Mouse (Mus musculus) kidney, embryonic 14.5 days (tissue): ENCODE results near the gene Tspan2. TPM values are rescaled to one million over a fixed set of nuclear protein-coding genes. Genes with fewer than 3 reads are reported as not detected.

ENCODE experiments used
- ATAC-seq: fragments of 200-750 bp; cut with Nextera tagmentation; 2 replicates; pipeline ENCODE4 v1.8.0; 2017; ENCODE audit warnings: moderate number of reproducible peaks, mild to moderate bottlenecking, moderate TSS enrichment, moderate library complexity; ENCODE audit not compliant: low FRiP score, low TSS enrichment
- H3K27ac ChIP-seq: fragments of 300-500 bp; sonication (generic); 2 replicates; pipeline ENCODE4 v1.5.1; 2014; ENCODE audit warnings: low read depth, mild to moderate bottlenecking, low read length, moderate library complexity, mixed read lengths
- H3K27me3 ChIP-seq: fragments of 300-500 bp; sonication (generic); 2 replicates; pipeline ENCODE4 v1.6.1; 2014; ENCODE audit warnings: mild to moderate bottlenecking, low read length; ENCODE audit not compliant: control insufficient read depth, insufficient read depth
- H3K36me3 ChIP-seq: fragments of 300-500 bp; sonication (generic); 2 replicates; pipeline ENCODE4 v1.6.1; 2014; ENCODE audit warnings: low read length, mixed read lengths; ENCODE audit not compliant: control insufficient read depth, insufficient read depth
- H3K4me1 ChIP-seq: fragments of 300-500 bp; sonication (generic); 2 replicates; pipeline ENCODE4 v1.6.1; 2014; ENCODE audit warnings: low read length, mixed read lengths; ENCODE audit not compliant: control insufficient read depth, insufficient read depth
- H3K4me2 ChIP-seq: fragments of 300-500 bp; sonication (generic); replicated peaks from 2 replicates; pipeline ENCODE4 v1.6.1; 2014; ENCODE audit warnings: low read depth, mild to moderate bottlenecking, low read length
- H3K4me3 ChIP-seq: fragments of 300-500 bp; sonication (generic); 2 replicates; pipeline ENCODE4 v1.5.1; 2014; ENCODE audit warnings: mild to moderate bottlenecking, low read length
- H3K9ac ChIP-seq: fragments of 300-500 bp; sonication (generic); 2 replicates; pipeline ENCODE4 v1.6.1; 2014; ENCODE audit warnings: low read depth, mild to moderate bottlenecking, low read length, moderate library complexity
- H3K9me3 ChIP-seq: fragments of 300-500 bp; sonication (generic); 2 replicates; pipeline ENCODE4 v1.6.1; 2016; ENCODE audit warnings: low read length; ENCODE audit not compliant: control insufficient read depth
- WGBS: fragments of 180-500 bp; shearing (Covaris S2); extraction: QIAGEN DNeasy Blood & Tissue Kit; methylation state at CpG from one replicate; pipeline ENCODE4 v1.1.7; 2014; 5-methylcytosine and 5-hydroxymethylcytosine counted together
- polyA plus RNA-seq: library from polyadenylated mRNA; unstranded; fragments of >200 nt; fragmentation: Nextera tagmentation; extraction: Ambion mirVana; gene quantifications from 2 replicates; pipeline ENCODE4 v1.2.1, GENCODE M21; 2014

Gene Tspan2
- polyA plus RNA-seq, 1 experiment from 2014 or later: 8.6 TPM

DNA sequence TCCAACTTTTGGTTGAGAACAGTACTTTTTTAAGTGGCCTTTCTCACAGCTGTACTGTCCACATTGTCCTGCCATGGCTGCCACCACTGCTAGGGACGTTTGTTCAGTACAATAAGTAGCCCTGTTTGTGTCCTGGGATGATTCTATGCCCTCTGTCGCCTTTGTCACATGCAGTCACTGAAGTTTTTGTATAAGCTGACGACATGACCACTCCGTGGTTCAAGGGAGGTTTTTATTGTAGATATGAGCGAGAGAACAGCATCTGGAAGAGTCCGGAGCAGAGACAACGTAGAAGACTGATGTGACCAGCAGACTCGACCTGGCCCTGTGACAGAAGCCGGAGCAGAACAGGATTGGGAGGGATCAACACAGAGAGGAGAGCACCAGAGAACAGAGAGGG is 25.7 kb upstream of the Tspan2 start:
- H3K9me3 ChIP-seq: no peaks in the 10 kb centered on the region
- no peak overlapping the region for H3K4me3 ChIP-seq
- WGBS: 73% methylated on average over 9 of the region's 9 CpGs
- H3K4me1 ChIP-seq: no peaks in the 10 kb centered on the region
- H3K4me2 ChIP-seq: no peak overlapping the region
- no peaks in the 10 kb centered on the region for H3K27me3 ChIP-seq
- no peaks in the 10 kb centered on the region for H3K36me3 ChIP-seq
- no peak overlapping the region for H3K27ac ChIP-seq
- no peak overlapping the region for H3K9ac ChIP-seq
- no peak for ATAC-seq

DNA sequence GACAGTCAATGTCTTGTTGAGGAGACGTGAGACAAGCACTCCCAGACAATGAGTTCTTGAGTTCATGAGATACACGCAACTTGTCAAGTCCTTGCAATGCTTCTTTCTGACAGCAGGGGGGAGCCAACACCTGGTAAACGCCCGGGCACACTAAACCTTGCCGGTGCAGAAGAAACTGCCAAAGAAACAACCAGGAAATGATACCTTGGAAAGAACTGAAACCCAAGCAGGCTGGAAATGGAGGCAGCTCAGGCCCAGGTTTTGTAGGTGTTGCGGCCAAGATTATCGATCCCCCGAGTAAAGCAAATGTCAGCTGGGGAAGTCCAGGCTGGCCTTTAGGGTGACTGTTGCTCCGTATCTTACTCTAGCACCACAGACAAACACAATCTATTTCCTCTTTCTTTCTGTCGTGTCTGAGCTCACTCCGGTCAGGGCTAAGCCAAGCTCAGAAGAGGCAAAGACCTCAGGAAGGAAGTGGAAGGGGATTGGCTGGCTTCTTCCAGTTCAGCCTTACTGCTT is 19.2 kb upstream of the Tspan2 start:
- peak overlapping the region; percentile 36 for H3K4me2 ChIP-seq
- peak; percentile 80 for ATAC-seq
- no peaks in the 10 kb centered on the region for H3K27me3 ChIP-seq
- H3K36me3 ChIP-seq: no peaks in the 10 kb centered on the region
- 28% methylated on average over 11 of the region's 11 CpGs for WGBS
- no peak overlapping the region for H3K27ac ChIP-seq
- H3K4me3 ChIP-seq: no peak overlapping the region
- no peaks in the 10 kb centered on the region for H3K9me3 ChIP-seq
- no peaks in the 10 kb centered on the region for H3K4me1 ChIP-seq
- no peak overlapping the region for H3K9ac ChIP-seq

DNA sequence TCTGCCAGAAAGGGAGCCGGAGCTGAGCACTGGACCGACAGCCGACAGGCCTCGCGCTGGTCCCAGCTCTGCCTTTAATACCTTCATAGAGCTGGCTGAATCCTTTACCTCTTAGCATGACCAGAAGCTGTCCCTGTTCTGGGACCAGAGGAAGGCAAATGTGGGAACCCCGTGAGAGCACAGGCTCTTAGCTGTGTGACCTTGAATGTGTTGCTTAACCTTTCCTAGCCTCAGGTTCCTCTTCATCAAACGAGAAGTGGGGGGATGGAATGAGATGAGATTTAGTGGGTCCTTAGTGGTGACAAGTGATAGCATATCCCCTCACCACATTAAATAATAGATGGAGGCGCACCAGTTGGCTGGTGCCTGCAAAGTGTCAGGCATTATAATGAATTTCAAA is 18.5 kb upstream of the Tspan2 start:
- 83% methylated on average over 8 of the region's 8 CpGs for WGBS
- no peak overlapping the region for H3K27ac ChIP-seq
- no peaks in the 10 kb centered on the region for H3K4me1 ChIP-seq
- no peaks in the 10 kb centered on the region for H3K27me3 ChIP-seq
- no peaks in the 10 kb centered on the region for H3K36me3 ChIP-seq
- H3K9me3 ChIP-seq: no peaks in the 10 kb centered on the region
- no peak overlapping the region for H3K4me2 ChIP-seq
- no peak for ATAC-seq
- no peak overlapping the region for H3K9ac ChIP-seq
- H3K4me3 ChIP-seq: no peak overlapping the region

DNA sequence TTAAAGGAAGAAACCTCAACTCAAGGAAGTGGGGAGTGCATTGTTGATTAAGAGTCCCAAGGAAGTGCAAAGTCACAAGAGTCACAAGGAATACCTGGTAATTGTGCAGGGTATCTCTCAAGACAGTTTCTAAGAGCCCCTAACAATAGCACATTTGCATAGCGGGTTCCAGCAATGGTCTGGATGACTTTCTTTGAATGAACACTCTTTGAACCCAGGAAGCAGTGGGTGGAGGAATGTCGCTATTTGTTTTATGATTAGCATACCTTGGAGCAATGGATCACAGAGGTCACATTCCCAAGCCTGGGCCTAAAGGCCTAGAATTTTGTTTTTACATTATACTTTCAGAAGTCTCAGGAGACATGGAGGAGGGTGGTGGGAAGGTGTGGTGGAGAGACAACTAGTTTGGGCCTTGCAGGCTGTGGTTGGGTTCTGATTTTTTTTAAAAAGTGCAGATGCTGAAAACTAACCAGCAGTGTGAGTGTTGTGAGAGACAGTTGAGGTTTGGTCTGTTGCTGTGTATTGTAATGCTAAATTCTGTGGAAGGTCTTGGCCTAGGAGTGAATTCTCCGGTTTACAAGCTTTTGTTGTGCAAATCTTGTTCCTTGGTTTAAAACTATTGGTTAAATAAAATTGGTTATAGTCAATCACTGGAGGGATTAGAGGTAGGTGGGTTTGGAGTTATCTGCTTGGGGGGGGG is 16.6 kb upstream of the Tspan2 start:
- Histone ChIP-seq H3K27ac (no peak overlapping the region), H3K9me3 (no peaks in the 10 kb centered on the region), H3K4me3 (no peak overlapping the region), H3K4me2 (no peak overlapping the region), H3K27me3 (no peaks in the 10 kb centered on the region), H3K4me1 (no peaks in the 10 kb centered on the region), H3K9ac (no peak overlapping the region), H3K36me3 (no peaks in the 10 kb centered on the region)
- ATAC-seq: no peak
- 81% methylated on average over 3 of the region's 3 CpGs for WGBS

DNA sequence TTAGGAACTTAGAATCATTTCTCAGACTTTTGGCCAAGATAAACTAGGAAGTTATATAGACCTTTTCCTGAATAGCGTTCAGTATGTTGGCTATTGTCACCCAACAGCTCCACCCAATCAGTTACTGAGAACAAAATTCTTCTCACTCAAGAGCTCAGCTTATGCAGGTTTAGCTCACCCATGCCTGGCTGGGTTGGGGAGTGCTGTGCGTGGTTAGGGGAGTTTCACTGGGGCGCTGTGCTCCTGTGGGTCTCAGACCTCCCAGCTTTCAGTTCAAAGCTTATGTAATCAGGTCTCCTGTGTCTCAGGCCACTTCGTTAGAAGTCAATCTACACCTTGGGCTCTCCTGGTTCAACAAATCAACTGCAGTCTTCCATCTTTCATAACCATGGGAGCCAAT is 11.2 kb upstream of the Tspan2 start:
- Histone ChIP-seq H3K9me3 (no peaks in the 10 kb centered on the region), H3K36me3 (no peaks in the 10 kb centered on the region), H3K4me2 (no peak overlapping the region), H3K9ac (no peak overlapping the region), H3K4me3 (no peak overlapping the region), H3K27ac (no peak overlapping the region), H3K4me1 (0 out of 2 replicates have a peak, but pooled peaks cover 5% of the 10 kb centered on the region), H3K27me3 (no peaks in the 10 kb centered on the region)
- 66% methylated on average over 4 of the region's 4 CpGs for WGBS
- ATAC-seq: no peak

DNA sequence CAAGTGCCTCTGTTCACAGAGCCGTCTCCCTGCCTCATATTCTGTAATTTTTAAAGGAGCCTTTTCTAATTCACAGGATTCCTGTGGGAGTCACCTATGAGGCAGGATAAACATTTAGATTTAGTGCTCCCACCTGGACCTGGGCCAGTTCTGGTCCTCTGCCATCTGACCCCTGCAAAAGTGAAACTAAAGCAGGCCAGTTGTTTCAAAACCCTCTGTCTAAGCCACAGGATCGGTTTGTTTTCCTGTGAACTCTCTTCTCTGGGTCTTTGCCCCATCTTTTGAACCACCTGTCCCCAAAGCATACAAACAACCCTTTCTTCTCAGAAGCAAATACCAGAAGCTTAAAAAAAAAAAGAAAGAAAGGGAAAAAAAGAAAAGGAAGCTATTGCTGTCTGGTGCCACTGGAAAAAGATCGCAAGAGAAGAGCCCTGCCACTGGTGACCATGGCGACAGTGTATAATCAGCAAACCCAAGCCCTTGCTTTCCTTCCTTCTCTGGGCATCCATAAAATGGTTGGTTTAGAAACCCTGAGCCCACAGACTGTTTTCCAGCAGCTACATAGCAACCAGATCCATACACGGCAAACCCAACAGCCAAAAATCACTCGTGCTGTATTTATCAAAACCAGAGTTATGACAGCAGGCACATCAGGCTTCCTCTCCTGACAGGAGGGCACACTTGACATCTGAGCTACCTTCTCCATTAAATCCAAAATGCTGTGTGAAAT is 10.3 kb upstream of the Tspan2 start:
- H3K9ac ChIP-seq: no peak overlapping the region

DNA sequence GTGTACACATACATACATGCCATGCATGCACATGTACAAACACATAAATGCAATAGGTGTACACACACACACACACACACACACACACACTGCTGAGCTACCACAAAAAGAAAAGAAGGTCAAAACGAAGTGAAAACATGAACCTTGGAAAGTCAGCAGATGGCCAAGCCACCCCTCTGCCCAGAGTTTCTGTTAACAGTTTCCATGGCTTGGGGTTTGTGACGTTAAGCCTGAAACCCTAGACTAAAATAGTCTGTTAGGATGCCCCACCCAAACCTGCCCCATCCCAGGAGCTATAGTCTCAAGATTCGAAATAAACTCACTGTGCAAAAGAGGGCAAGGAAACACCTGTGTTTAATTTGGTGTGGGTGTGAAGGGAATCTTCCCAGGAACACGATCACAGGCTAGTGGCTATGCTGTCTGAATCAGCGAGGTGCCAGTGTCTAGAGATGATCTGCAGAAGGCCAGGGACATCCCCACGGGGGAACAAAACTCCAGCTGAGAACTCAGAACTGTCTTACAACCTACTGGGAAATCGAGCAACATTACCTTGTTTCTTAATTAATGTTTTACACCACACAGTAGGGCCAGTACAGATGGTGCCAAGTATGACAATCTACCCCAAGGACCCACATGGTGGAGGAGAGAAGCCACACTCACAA is 9.4 kb upstream of the Tspan2 start:
- no peak for ATAC-seq
- no peaks in the 10 kb centered on the region for H3K9me3 ChIP-seq
- no peaks in the 10 kb centered on the region for H3K36me3 ChIP-seq
- no peaks in the 10 kb centered on the region for H3K27me3 ChIP-seq
- no peak overlapping the region for H3K27ac ChIP-seq
- H3K4me1 ChIP-seq: 0 out of 2 replicates have a peak, but pooled peaks cover 5% of the 10 kb centered on the region
- 69% methylated on average over 7 of the region's 7 CpGs for WGBS
- no peak overlapping the region for H3K9ac ChIP-seq
- no peak overlapping the region for H3K4me2 ChIP-seq
- no peak overlapping the region for H3K4me3 ChIP-seq

More for the DNA sequence above, 10.3 kb upstream of the Tspan2 start:
- H3K4me3 ChIP-seq: no peak overlapping the region
- H3K4me2 ChIP-seq: 0 out of 2 replicates have a peak overlapping the region, but pooled peaks have one; percentile 13
- no peaks in the 10 kb centered on the region for H3K36me3 ChIP-seq
- 49% methylated on average over 6 of the region's 6 CpGs for WGBS
- no peaks in the 10 kb centered on the region for H3K27me3 ChIP-seq
- H3K27ac ChIP-seq: no peak overlapping the region
- 0 out of 2 replicates have a peak, but pooled peaks cover 5% of the 10 kb centered on the region for H3K4me1 ChIP-seq
- no peak for ATAC-seq
- H3K9me3 ChIP-seq: no peaks in the 10 kb centered on the region

DNA sequence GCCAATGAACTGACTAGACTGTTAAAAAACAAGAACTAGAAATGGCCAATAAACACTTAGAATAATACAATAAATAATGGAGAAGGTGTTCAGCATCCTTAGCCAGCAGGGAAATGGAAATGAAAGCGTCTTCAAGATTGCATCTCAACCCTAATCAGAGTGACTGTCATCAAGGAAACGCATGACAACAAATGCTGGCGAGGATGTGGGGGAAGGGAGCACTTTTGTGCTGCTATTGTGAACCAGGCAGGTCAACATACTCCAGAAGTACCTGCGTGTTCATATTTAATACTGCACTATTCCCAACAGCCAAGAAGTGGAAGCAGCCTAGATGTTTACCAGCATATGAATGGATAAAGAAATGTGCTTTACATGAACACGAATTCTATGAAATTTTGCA is 4.9 kb upstream of the Tspan2 start:
- no peaks in the 10 kb centered on the region for H3K27me3 ChIP-seq
- ATAC-seq: no peak
- WGBS: 54% methylated on average over 5 of the region's 5 CpGs
- H3K4me3 ChIP-seq: no peak overlapping the region
- H3K27ac ChIP-seq: no peak overlapping the region
- no peaks in the 10 kb centered on the region for H3K36me3 ChIP-seq
- no peaks in the 10 kb centered on the region for H3K4me1 ChIP-seq
- H3K9me3 ChIP-seq: no peaks in the 10 kb centered on the region
- H3K9ac ChIP-seq: no peak overlapping the region
- no peak overlapping the region for H3K4me2 ChIP-seq

DNA sequence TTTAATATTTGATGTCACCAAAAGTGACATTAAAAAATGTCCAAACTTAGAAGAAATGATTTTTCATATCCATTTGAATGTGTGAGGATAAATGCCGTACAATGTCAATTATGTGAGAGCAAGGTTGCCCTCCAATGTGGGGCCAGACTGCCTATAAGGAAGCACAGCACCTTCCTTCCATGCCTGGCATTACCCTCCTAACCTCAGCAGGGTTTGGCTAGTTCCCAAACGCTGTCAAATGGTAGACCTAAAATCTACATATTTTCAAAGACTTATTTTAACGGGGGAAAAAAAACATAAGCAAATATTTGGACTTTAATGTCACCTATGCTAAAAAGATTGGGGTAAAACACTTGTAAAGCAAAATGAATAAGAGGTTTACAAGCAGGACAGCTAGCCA is 3.2 kb upstream of the Tspan2 start:
- ATAC-seq: no peak
- H3K27ac ChIP-seq: no peak overlapping the region
- H3K27me3 ChIP-seq: no peaks in the 10 kb centered on the region
- H3K36me3 ChIP-seq: no peaks in the 10 kb centered on the region
- H3K9ac ChIP-seq: no peak overlapping the region
- H3K4me3 ChIP-seq: no peak overlapping the region
- no peak overlapping the region for H3K4me2 ChIP-seq
- no peaks in the 10 kb centered on the region for H3K9me3 ChIP-seq
- no peaks in the 10 kb centered on the region for H3K4me1 ChIP-seq
- WGBS: 76% methylated on average over 3 of the region's 3 CpGs
